Mouse (Mus musculus) gastrocnemius, postnatal 36 days (tissue): ENCODE data around the gene Adnp. TPM values are rescaled to one million over a fixed set of nuclear protein-coding genes. Genes with fewer than 3 reads are reported as not detected.
A peak's percentile ranks its signal among the peaks of the same experiment; 100 is the strongest.

ENCODE experiments used
- DNase-seq, 2 experiments: peaks; one replicate each; pipeline ENCODE4 v3.0.0; 2022
- intact Hi-C: fragments of 180-260 bp; cut with DNase I; formaldehyde crosslinking; loops from one replicate; pipeline ENCODE4 v1.15.1; 2025
- long read RNA-seq, 2 experiments: library from polyadenylated mRNA; stranded (forward); transcript quantifications; one replicate each; pipeline ENCODE4 v2.0.0; 2021
- total RNA-seq, 2 experiments: library from RNA; stranded (reverse); gene quantifications; 2 replicates each; pipeline ENCODE4 v1.2.3; 2021

The Adnp gene
- 10 to 100 TPM; 15.1 to 18.0 TPM for total RNA-seq
- long read RNA-seq, experiment 1, partial matches to known transcripts, result 0 of 1 reads
- long read RNA-seq, experiment 1, other reads (novel, unspliced or antisense), result 1 of 1 reads
- long read RNA-seq, experiment 2, partial matches to known transcripts, result 0 of 1 reads
- long read RNA-seq, experiment 2, other reads (novel, unspliced or antisense), result 0 of 1 reads

GRCm38 (mm10) chr2:168206725-168207644, at the start of gene Adnp:
Gene Adnp, minus strand, starts transcription at chr2:168207112.
- intact Hi-C loops, result loop anchor here (5.0 kb wide), 1 partner anchor 90 kb away; no protein-coding TSS in a partner anchor

DNA sequence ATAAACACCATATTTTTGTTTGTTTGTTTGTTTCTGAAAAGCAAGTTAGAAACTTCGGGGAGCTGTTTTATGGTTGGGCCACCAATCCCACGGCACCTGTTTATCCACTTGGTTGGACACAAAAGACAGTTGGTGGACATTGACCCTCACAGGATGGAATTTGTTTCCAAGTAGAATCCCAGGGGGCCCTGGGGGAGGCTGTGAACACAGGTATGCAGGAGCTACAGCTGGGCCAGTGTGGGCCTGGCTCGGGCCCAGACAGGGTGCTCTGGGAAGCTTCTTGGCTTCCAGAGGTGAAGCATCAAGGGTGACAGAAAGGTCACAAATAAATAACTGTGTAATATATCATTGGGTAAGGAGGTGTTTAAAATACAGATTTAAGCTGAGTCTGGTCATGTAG, 49.6 kb upstream of the Adnp start:
- intact Hi-C loops, result no loop called here
- DNase-seq, result no peak

More at GRCm38 (mm10) chr2:168206725-168207644, at the start of gene Adnp:
- peak; percentile 92 to 95 for DNase-seq

- no peak for DNase-seq
- intact Hi-C loops, result no loop called here
Measured at GRCm38 (mm10) chr2:168253822-168254221, 46.9 kb upstream of the Adnp start.

- intact Hi-C loops, result no loop called here
- DNase-seq, result no peak
Measured at GRCm38 (mm10) chr2:168252639-168253292, 45.9 kb upstream of the Adnp start.

GRCm38 (mm10) chr2:168250270-168250669, 43.4 kb upstream of the Adnp start:
- DNase-seq, result peak; percentile 26 to 66
- intact Hi-C loops, result loop anchor here (1.0 kb wide), 1 partner anchor 195 kb away; no protein-coding TSS in a partner anchor

- intact Hi-C loops, result loop anchor here (10.0 kb wide), 1 partner anchor 386 kb away; no protein-coding TSS in a partner anchor
- DNase-seq, result no peak
Measured at GRCm38 (mm10) chr2:168248856-168249245, 41.9 kb upstream of the Adnp start.

DNA sequence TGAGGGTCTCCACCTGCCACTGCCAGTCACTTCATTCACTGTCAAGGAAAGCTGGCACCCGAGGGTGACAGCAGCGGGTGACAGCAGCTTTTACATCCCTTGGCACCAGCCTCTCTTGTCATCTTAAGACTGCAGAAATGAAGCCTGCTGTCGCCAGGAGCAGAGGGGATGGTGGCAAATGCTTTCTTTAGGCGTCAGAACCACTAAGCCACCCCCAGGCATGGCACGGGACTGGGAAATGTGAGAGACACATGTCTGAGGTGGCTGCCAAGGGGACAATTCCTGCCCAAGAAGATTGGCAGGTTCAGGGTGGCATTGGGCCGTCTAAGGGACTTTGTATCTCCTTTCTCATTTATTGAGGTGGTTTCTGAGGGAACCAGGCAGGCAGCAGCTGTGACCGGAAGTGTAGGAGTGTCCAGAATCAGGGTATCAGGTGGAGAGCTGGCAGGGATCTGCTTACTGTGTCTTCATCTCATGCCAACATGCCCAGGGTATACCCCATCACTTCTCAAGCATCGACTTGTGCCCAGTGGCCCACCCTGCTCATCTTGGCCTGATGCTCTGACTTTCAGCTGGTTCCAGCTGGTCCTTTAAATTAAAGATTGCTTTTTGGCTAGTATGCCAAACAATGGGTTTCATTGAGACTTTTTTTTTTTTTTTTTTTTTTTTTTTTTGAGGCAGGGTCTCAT, 41.4 kb upstream of the Adnp start:
- intact Hi-C loops, result loop anchor here (10.0 kb wide), 1 partner anchor 386 kb away; no protein-coding TSS in a partner anchor
- no peak for DNase-seq

GRCm38 (mm10) chr2:168245571-168245970, 38.7 kb upstream of the Adnp start:
- intact Hi-C loops, result loop anchor here (10.0 kb wide), 1 partner anchor 389 kb away; no protein-coding TSS in a partner anchor
- no peak for DNase-seq

GRCm38 (mm10) chr2:168243278-168243677, 36.4 kb upstream of the Adnp start:
- intact Hi-C loops, result loop anchor here (10.0 kb wide), 1 partner anchor 392 kb away; no protein-coding TSS in a partner anchor
- no peak for DNase-seq

GRCm38 (mm10) chr2:168242841-168243240, 35.9 kb upstream of the Adnp start:
- intact Hi-C loops, result loop anchor here (10.0 kb wide), 1 partner anchor 392 kb away; no protein-coding TSS in a partner anchor
- no peak for DNase-seq

- no peak for DNase-seq
- intact Hi-C loops, result no loop called here
Measured at GRCm38 (mm10) chr2:168238335-168238734, 31.4 kb upstream of the Adnp start.

GRCm38 (mm10) chr2:168233286-168233685, 26.4 kb upstream of the Adnp start:
- intact Hi-C loops, result no loop called here
- DNase-seq, result no peak

- intact Hi-C loops, result no loop called here
- no peak for DNase-seq
Measured at GRCm38 (mm10) chr2:168231471-168231829, 24.5 kb upstream of the Adnp start.

DNA sequence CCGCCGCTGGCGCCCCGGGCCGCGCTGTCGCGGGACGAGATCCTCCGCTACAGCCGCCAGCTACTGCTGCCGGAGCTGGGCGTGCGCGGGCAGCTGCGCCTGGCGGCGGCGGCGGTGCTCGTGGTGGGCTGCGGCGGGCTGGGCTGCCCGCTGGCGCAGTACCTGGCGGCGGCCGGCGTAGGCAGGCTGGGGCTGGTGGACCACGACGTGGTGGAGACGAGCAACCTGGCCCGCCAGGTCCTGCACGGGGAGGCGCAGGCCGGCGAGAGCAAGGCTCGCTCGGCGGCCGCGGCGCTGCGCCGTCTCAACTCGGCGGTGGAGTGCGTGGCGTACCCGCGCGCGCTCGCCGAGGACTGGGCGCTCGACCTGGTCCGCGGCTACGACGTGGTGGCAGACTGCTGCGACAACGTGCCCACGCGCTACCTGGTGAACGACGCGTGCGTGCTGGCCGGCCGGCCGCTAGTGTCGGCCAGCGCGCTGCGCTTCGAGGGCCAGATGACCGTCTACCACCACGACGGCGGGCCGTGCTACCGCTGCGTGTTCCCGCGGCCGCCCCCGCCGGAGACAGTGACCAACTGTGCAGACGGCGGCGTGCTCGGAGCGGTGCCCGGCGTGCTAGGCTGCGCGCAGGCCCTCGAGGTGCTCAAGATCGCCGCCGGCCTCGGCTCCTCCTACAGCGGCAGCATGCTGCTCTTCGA, 24.0 kb upstream of the Adnp start:
- intact Hi-C loops, result no loop called here
- no peak for DNase-seq

GRCm38 (mm10) chr2:168230026-168230728, 23.3 kb upstream of the Adnp start, which contains the start of the genes Gm20716, Dpm1 and Mocs3:
Gene Gm20716, minus strand, starts transcription at chr2:168230364.
Gene Dpm1, minus strand, starts transcription at chr2:168230591.
Gene Mocs3, plus strand, starts transcription at chr2:168230622.
- DNase-seq, result peak; percentile 67 to 90
- intact Hi-C loops, result no loop called here

DNA sequence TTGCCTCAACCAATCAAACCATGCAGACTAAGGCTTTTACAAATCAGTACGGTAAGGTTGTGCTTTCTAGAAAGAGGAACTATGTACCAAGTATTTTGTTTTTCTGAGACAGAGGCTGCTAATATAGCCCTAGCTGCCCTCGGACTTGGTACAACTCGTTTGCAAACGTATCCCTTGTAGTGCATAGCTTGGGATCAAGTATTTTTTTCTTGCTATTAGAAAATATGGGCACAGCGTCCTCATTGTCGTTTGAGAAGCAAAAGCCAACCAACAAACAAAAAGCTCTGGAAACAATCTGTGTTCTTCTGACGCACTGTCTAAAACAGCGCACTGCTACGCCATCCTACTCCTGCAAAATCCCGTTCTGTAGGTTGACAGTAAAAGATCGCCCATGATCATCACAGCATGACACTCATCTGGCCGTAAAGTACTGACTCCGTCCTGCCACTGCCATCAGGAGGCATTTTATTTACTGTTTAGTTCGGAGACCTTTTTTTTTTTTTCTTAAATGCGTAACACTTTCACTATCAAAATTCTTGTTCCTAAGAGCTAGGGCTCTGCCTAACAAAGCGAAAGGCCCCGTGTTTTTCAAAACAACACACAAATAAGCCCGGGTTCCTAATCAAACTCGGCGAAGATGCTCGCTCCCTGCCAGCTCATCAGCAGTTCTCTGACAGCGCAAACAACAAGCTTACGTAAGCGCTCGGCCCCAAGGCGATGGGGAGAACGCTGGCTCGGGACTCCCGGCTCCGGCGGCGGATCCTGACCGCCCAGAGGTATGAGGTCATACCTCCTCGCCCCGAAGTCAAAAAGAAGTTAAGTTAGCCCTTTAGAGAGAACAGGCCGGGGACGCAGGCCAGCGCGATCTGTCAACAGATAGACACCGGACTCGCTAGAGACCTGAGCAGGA, 22.5 kb upstream of the Adnp start:
- peak in 1 of 2 experiments; percentile 50 for DNase-seq
- intact Hi-C loops, result no loop called here

- DNase-seq, result no peak
- intact Hi-C loops, result no loop called here
Measured at GRCm38 (mm10) chr2:168223326-168223725, 16.4 kb upstream of the Adnp start.
